Mouse (Mus musculus): ENCODE measurements around the gene Il17rd. TPM values are rescaled to one million over a fixed set of nuclear protein-coding genes. Genes with fewer than 3 reads are reported as not detected.

Il17rd gene
- total and polyA plus RNA-seq, 3 experiments, result 0.04 TPM; not detected in 2

DNA sequence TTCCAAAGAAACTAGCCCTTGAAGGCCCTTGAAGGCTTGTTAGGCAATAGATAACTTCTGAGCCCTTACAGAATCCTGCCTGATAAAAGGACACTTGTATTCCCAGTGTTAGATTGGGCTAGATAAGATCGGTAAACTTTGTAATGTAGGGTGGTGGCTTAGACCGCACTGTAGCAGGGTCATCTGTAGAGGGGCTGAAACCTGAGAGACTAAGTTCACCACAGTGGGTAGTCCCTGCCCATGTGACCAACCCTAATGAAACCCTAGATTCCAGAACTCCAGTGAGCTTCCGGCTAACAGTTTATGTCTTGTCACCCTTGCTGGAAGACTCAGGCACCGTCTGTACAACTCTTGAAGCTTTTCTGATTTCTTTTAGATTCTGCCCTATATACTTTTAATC is 25.1 kb upstream of the Il17rd start:
- no peak for DNase-seq (ENCODE audit: low read depth, low spot score)
- Histone ChIP-seq H3K36me3 (ENCODE audit: control insufficient read depth in 1 of 2, insufficient read depth in 2 of 2, low read length in 2 of 2) (no peaks in the 10 kb centered on the region), H3K27ac (ENCODE audit: control insufficient read depth, low read depth, low read length) (no peak overlapping the region), H3K9ac (ENCODE audit: control insufficient read depth, low read depth, low read length, poor library complexity, severe bottlenecking) (no peak overlapping the region), H3K4me1 (ENCODE audit: control insufficient read depth in 1 of 2, insufficient read depth in 2 of 2, low read length in 2 of 2) (no peaks in the 10 kb centered on the region), H3K79me2 (ENCODE audit: control insufficient read depth, insufficient read depth, low read length, poor library complexity) (no peaks in the 10 kb centered on the region), H3K4me3 (ENCODE audit: control insufficient read depth in 1 of 2, insufficient read depth in 1 of 2, low read depth in 2 of 2, low read length in 2 of 2) (no peak overlapping the region), H3K9me3 (replicated peaks; ENCODE audit: insufficient read depth, low read length) (no peaks in the 10 kb centered on the region), H3K27me3 (ENCODE audit: control insufficient read depth in 1 of 2, insufficient read depth in 2 of 2, low read length in 2 of 2) (peaks cover 1 to 4% of the 10 kb centered on the region in 2 experiments; a peak in 2 of 4 replicates)
- TF ChIP-seq TAL1 (IDR thresholded peaks at IDR 0.05; ENCODE audit: low read length), result no peak
- TF ChIP-seq E2F4 (IDR thresholded peaks at IDR 0.05; ENCODE audit: borderline replicate concordance, low read depth, low read length), result no peak
- no peak for TF ChIP-seq MXI1 (IDR thresholded peaks at IDR 0.05; ENCODE audit: low read depth, low read length)
- no peak for TF ChIP-seq ZNF384 (IDR thresholded peaks at IDR 0.05; ENCODE audit: low read depth, low read length)
- no peak for TF ChIP-seq ETS1 (IDR thresholded peaks at IDR 0.05; ENCODE audit: low read depth, low read length)
- TF ChIP-seq GATA1 (IDR thresholded peaks at IDR 0.05; ENCODE audit: low read depth, low read length), result no peak
- no peak for TF ChIP-seq ZMIZ1 (IDR thresholded peaks at IDR 0.05; ENCODE audit: low read depth, low read length)
- no peak for TF ChIP-seq KAT2A (conservative IDR thresholded peaks at IDR 0.05; ENCODE audit: low read depth, low read length)
- no peak for TF ChIP-seq POLR2AphosphoS5 (IDR thresholded peaks at IDR 0.05; ENCODE audit: borderline replicate concordance, low read depth, low read length)
- TF ChIP-seq GABPA (IDR thresholded peaks at IDR 0.05; ENCODE audit: low read depth, low read length), result no peak
- no peak for TF ChIP-seq ELF1 (IDR thresholded peaks at IDR 0.05; ENCODE audit: low read depth, low read length)
- no peak for TF ChIP-seq MYC (IDR thresholded peaks at IDR 0.05; ENCODE audit: low read depth, low read length)
- TF ChIP-seq JUND (IDR thresholded peaks at IDR 0.05; ENCODE audit: low read depth, low read length), result no peak
- TF ChIP-seq CHD1 (IDR thresholded peaks at IDR 0.05; ENCODE audit: low read depth, low read length), result no peak
- TF ChIP-seq MAX (IDR thresholded peaks at IDR 0.05; ENCODE audit: low read length), result no peak
- no peak for TF ChIP-seq SIN3A (IDR thresholded peaks at IDR 0.05; ENCODE audit: low read length)
- TF ChIP-seq HCFC1 (IDR thresholded peaks at IDR 0.05; ENCODE audit: low read depth, low read length), result no peak
- TF ChIP-seq POLR2A (IDR thresholded peaks at IDR 0.05; ENCODE audit: control insufficient read depth in 1 of 2, insufficient read depth in 1 of 2, low read depth in 1 of 2, low read length in 2 of 2, poor library complexity in 1 of 2), result no peak
- no peak for TF ChIP-seq ZKSCAN1 (IDR thresholded peaks at IDR 0.05; ENCODE audit: low read depth, low read length)

DNA sequence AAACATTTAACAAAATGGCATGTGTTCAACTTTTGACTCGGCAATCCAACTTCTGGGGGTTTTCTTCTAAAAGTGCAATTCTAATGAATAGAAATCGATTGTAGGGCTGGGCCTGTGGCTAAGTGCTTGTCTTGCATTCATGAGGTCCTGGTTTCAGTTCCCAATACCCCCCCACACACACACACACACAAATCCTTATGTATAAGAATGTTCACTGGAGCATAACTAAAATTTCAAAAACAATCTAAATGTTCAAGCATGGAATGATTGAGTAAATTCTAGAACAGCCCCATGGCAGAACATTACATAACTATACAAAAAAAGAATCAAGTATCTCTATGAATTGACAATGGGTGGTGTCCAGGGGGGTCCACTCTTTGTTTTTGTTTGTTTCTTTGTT is 20.8 kb upstream of the Il17rd start:
- H3K4me1 ChIP-seq (ENCODE audit: control insufficient read depth in 1 of 2, insufficient read depth in 2 of 2, low read length in 2 of 2), result no peaks in the 10 kb centered on the region
- no peak for DNase-seq (ENCODE audit: low read depth, low spot score)
- peaks cover 3 to 4% of the 10 kb centered on the region in 2 experiments; a peak in 2 of 4 replicates for H3K27me3 ChIP-seq (ENCODE audit: control insufficient read depth in 1 of 2, insufficient read depth in 2 of 2, low read length in 2 of 2)
- TF ChIP-seq NRF1 (IDR thresholded peaks at IDR 0.05; ENCODE audit: insufficient read depth, low read depth, low read length, poor library complexity, severe bottlenecking) (no peak), TAL1 (IDR thresholded peaks at IDR 0.05; ENCODE audit: low read length) (no peak), KAT2A (conservative IDR thresholded peaks at IDR 0.05; ENCODE audit: low read depth, low read length) (no peak), CHD2 (IDR thresholded peaks at IDR 0.05; ENCODE audit: low read length) (no peak), MEF2A (IDR thresholded peaks at IDR 0.05; ENCODE audit: extremely low read depth, insufficient replicate concordance, low read depth, low read length, poor library complexity, severe bottlenecking) (no peak), ELF1 (IDR thresholded peaks at IDR 0.05; ENCODE audit: low read depth, low read length) (no peak), JUND (IDR thresholded peaks at IDR 0.05; ENCODE audit: low read depth, low read length) (no peak), POLR2A (IDR thresholded peaks at IDR 0.05; ENCODE audit: control insufficient read depth in 1 of 2, insufficient read depth in 1 of 2, low read depth in 1 of 2, low read length in 2 of 2, poor library complexity in 1 of 2) (no peak), MXI1 (IDR thresholded peaks at IDR 0.05; ENCODE audit: low read depth, low read length) (no peak), E2F4 (IDR thresholded peaks at IDR 0.05; ENCODE audit: borderline replicate concordance, low read depth, low read length) (no peak), RCOR1 (IDR thresholded peaks at IDR 0.05; ENCODE audit: low read depth, low read length) (no peak), MAZ (IDR thresholded peaks at IDR 0.05; ENCODE audit: low read depth, low read length) (no peak), ZKSCAN1 (IDR thresholded peaks at IDR 0.05; ENCODE audit: low read depth, low read length) (no peak), MYC (IDR thresholded peaks at IDR 0.05; ENCODE audit: low read depth, low read length) (no peak)
- H3K36me3 ChIP-seq (ENCODE audit: control insufficient read depth in 1 of 2, insufficient read depth in 2 of 2, low read length in 2 of 2), result no peaks in the 10 kb centered on the region
- no peak overlapping the region for H3K27ac ChIP-seq (ENCODE audit: control insufficient read depth, low read depth, low read length)
- H3K4me3 ChIP-seq (ENCODE audit: control insufficient read depth in 1 of 2, insufficient read depth in 1 of 2, low read depth in 2 of 2, low read length in 2 of 2), result no peak overlapping the region
- no peaks in the 10 kb centered on the region for H3K79me2 ChIP-seq (ENCODE audit: control insufficient read depth, insufficient read depth, low read length, poor library complexity)
- no peaks in the 10 kb centered on the region for H3K9me3 ChIP-seq (replicated peaks; ENCODE audit: insufficient read depth, low read length)
- H3K9ac ChIP-seq (ENCODE audit: control insufficient read depth, low read depth, low read length, poor library complexity, severe bottlenecking), result no peak overlapping the region
